Mouse (Mus musculus): ENCODE data around the gene Ddah1. TPM values are rescaled to one million over a fixed set of nuclear protein-coding genes. Genes with fewer than 3 reads are reported as not detected.

Gene Ddah1
- total RNA-seq, 1 experiment = 15.5 TPM

- TF ChIP-seq MAFK (IDR thresholded peaks at IDR 0.05; ENCODE audit: insufficient read depth, low read depth, low read length) = no peak
- no peak for TF ChIP-seq HCFC1 (IDR thresholded peaks at IDR 0.05; ENCODE audit: borderline replicate concordance, insufficient read depth, low read length)
- no peak for TF ChIP-seq ZNF384 (IDR thresholded peaks at IDR 0.05; ENCODE audit: low read depth, low read length)
- no peak for TF ChIP-seq ZC3H11A (IDR thresholded peaks at IDR 0.05; ENCODE audit: borderline replicate concordance, low read depth, low read length)
- no peak for TF ChIP-seq CHD2 (IDR thresholded peaks at IDR 0.05; ENCODE audit: low read depth, low read length)
- H3K4me1 ChIP-seq (ENCODE audit: control insufficient read depth in 2 of 2, insufficient read depth in 2 of 2, low read length in 2 of 2, poor library complexity in 1 of 2) = no peaks in the 10 kb centered on the region
- no peak overlapping the region for H3K9ac ChIP-seq (ENCODE audit: insufficient read depth, low read depth, low read length, poor library complexity, severe bottlenecking)
- no peak for DNase-seq (ENCODE audit: low read depth, low spot score)
- H3K9me3 ChIP-seq (ENCODE audit: control insufficient read depth, insufficient read depth, low read depth, low read length) = no peaks in the 10 kb centered on the region
- H3K27ac ChIP-seq (ENCODE audit: insufficient read depth, low read depth, low read length, poor library complexity, severe bottlenecking) = no peak overlapping the region
- H3K4me3 ChIP-seq (ENCODE audit: insufficient read depth in 1 of 2, low read depth in 1 of 2, low read length in 2 of 2, poor library complexity in 1 of 2, severe bottlenecking in 1 of 2) = no peak overlapping the region
- no peaks in the 10 kb centered on the region for H3K36me3 ChIP-seq (ENCODE audit: control insufficient read depth, insufficient read depth, low read length, poor library complexity, severe bottlenecking)
- in situ Hi-C loops (cut with MboI; ENCODE audit: low sequenced_read_pairs in 2 of 2, unreplicated experiment in 2 of 2) = no loop called here
Measured at GRCm38 (mm10) chr3:145833948-145834538, 75.6 kb downstream of the Ddah1 start.

- no peaks in the 10 kb centered on the region for H3K4me1 ChIP-seq (ENCODE audit: control insufficient read depth in 2 of 2, insufficient read depth in 2 of 2, low read length in 2 of 2, poor library complexity in 1 of 2)
- TF ChIP-seq ZNF384 (IDR thresholded peaks at IDR 0.05; ENCODE audit: low read depth, low read length) (no peak), CHD2 (IDR thresholded peaks at IDR 0.05; ENCODE audit: low read depth, low read length) (no peak), MAFK (IDR thresholded peaks at IDR 0.05; ENCODE audit: insufficient read depth, low read depth, low read length) (no peak), ZC3H11A (IDR thresholded peaks at IDR 0.05; ENCODE audit: borderline replicate concordance, low read depth, low read length) (no peak), HCFC1 (IDR thresholded peaks at IDR 0.05; ENCODE audit: borderline replicate concordance, insufficient read depth, low read length) (no peak)
- no peak overlapping the region for H3K27ac ChIP-seq (ENCODE audit: insufficient read depth, low read depth, low read length, poor library complexity, severe bottlenecking)
- no peak for DNase-seq (ENCODE audit: low read depth, low spot score)
- no peaks in the 10 kb centered on the region for H3K9me3 ChIP-seq (ENCODE audit: control insufficient read depth, insufficient read depth, low read depth, low read length)
- no peak overlapping the region for H3K9ac ChIP-seq (ENCODE audit: insufficient read depth, low read depth, low read length, poor library complexity, severe bottlenecking)
- no peak overlapping the region for H3K4me3 ChIP-seq (ENCODE audit: insufficient read depth in 1 of 2, low read depth in 1 of 2, low read length in 2 of 2, poor library complexity in 1 of 2, severe bottlenecking in 1 of 2)
- H3K36me3 ChIP-seq (ENCODE audit: control insufficient read depth, insufficient read depth, low read length, poor library complexity, severe bottlenecking) = no peaks in the 10 kb centered on the region
- in situ Hi-C loops (cut with MboI; ENCODE audit: low sequenced_read_pairs in 2 of 2, unreplicated experiment in 2 of 2) = no loop called here
Measured at GRCm38 (mm10) chr3:145838281-145838680, 79.8 kb downstream of the Ddah1 start.

GRCm38 (mm10) chr3:145841961-145842710 lies 83.7 kb downstream of the Ddah1 start:
- Histone ChIP-seq H3K4me3 (ENCODE audit: insufficient read depth in 1 of 2, low read depth in 1 of 2, low read length in 2 of 2, poor library complexity in 1 of 2, severe bottlenecking in 1 of 2) (no peak overlapping the region), H3K4me1 (ENCODE audit: control insufficient read depth in 2 of 2, insufficient read depth in 2 of 2, low read length in 2 of 2, poor library complexity in 1 of 2) (no peaks in the 10 kb centered on the region), H3K36me3 (ENCODE audit: control insufficient read depth, insufficient read depth, low read length, poor library complexity, severe bottlenecking) (no peaks in the 10 kb centered on the region), H3K27ac (ENCODE audit: insufficient read depth, low read depth, low read length, poor library complexity, severe bottlenecking) (no peak overlapping the region), H3K9ac (ENCODE audit: insufficient read depth, low read depth, low read length, poor library complexity, severe bottlenecking) (no peak overlapping the region), H3K9me3 (ENCODE audit: control insufficient read depth, insufficient read depth, low read depth, low read length) (no peaks in the 10 kb centered on the region)
- DNase-seq (ENCODE audit: low read depth, low spot score) = no peak
- in situ Hi-C loops (cut with MboI; ENCODE audit: low sequenced_read_pairs in 2 of 2, unreplicated experiment in 2 of 2) = no loop called here
- TF ChIP-seq HCFC1 (IDR thresholded peaks at IDR 0.05; ENCODE audit: borderline replicate concordance, insufficient read depth, low read length) = no peak
- TF ChIP-seq MAFK (IDR thresholded peaks at IDR 0.05; ENCODE audit: insufficient read depth, low read depth, low read length) = no peak
- TF ChIP-seq ZC3H11A (IDR thresholded peaks at IDR 0.05; ENCODE audit: borderline replicate concordance, low read depth, low read length) = no peak
- no peak for TF ChIP-seq CHD2 (IDR thresholded peaks at IDR 0.05; ENCODE audit: low read depth, low read length)
- TF ChIP-seq ZNF384 (IDR thresholded peaks at IDR 0.05; ENCODE audit: low read depth, low read length) = no peak

GRCm38 (mm10) chr3:145843836-145844235 lies 85.4 kb downstream of the Ddah1 start:
- H3K4me3 ChIP-seq (ENCODE audit: insufficient read depth in 1 of 2, low read depth in 1 of 2, low read length in 2 of 2, poor library complexity in 1 of 2, severe bottlenecking in 1 of 2) = no peak overlapping the region
- no peak for TF ChIP-seq HCFC1 (IDR thresholded peaks at IDR 0.05; ENCODE audit: borderline replicate concordance, insufficient read depth, low read length)
- no peak for TF ChIP-seq CHD2 (IDR thresholded peaks at IDR 0.05; ENCODE audit: low read depth, low read length)
- no peak for TF ChIP-seq MAFK (IDR thresholded peaks at IDR 0.05; ENCODE audit: insufficient read depth, low read depth, low read length)
- no peak for TF ChIP-seq ZNF384 (IDR thresholded peaks at IDR 0.05; ENCODE audit: low read depth, low read length)
- TF ChIP-seq ZC3H11A (IDR thresholded peaks at IDR 0.05; ENCODE audit: borderline replicate concordance, low read depth, low read length) = no peak
- no peaks in the 10 kb centered on the region for H3K4me1 ChIP-seq (ENCODE audit: control insufficient read depth in 2 of 2, insufficient read depth in 2 of 2, low read length in 2 of 2, poor library complexity in 1 of 2)
- in situ Hi-C loops (cut with MboI; ENCODE audit: low sequenced_read_pairs in 2 of 2, unreplicated experiment in 2 of 2) = no loop called here
- H3K36me3 ChIP-seq (ENCODE audit: control insufficient read depth, insufficient read depth, low read length, poor library complexity, severe bottlenecking) = no peaks in the 10 kb centered on the region
- H3K9ac ChIP-seq (ENCODE audit: insufficient read depth, low read depth, low read length, poor library complexity, severe bottlenecking) = no peak overlapping the region
- no peak for DNase-seq (ENCODE audit: low read depth, low spot score)
- no peak overlapping the region for H3K27ac ChIP-seq (ENCODE audit: insufficient read depth, low read depth, low read length, poor library complexity, severe bottlenecking)
- no peaks in the 10 kb centered on the region for H3K9me3 ChIP-seq (ENCODE audit: control insufficient read depth, insufficient read depth, low read depth, low read length)

Measured in ES-E14 (cell line).